Mouse (Mus musculus) cerebellum, postnatal 10 days (tissue): Measurements from ENCODE around the gene Loxl3.

ENCODE experiments used
- DNase-seq, 2 experiments: peaks; one replicate each; pipeline ENCODE4 v3.0.0; 2021; ENCODE audit warnings: mixed read lengths in 2 of 2

Loxl3 gene

DNA sequence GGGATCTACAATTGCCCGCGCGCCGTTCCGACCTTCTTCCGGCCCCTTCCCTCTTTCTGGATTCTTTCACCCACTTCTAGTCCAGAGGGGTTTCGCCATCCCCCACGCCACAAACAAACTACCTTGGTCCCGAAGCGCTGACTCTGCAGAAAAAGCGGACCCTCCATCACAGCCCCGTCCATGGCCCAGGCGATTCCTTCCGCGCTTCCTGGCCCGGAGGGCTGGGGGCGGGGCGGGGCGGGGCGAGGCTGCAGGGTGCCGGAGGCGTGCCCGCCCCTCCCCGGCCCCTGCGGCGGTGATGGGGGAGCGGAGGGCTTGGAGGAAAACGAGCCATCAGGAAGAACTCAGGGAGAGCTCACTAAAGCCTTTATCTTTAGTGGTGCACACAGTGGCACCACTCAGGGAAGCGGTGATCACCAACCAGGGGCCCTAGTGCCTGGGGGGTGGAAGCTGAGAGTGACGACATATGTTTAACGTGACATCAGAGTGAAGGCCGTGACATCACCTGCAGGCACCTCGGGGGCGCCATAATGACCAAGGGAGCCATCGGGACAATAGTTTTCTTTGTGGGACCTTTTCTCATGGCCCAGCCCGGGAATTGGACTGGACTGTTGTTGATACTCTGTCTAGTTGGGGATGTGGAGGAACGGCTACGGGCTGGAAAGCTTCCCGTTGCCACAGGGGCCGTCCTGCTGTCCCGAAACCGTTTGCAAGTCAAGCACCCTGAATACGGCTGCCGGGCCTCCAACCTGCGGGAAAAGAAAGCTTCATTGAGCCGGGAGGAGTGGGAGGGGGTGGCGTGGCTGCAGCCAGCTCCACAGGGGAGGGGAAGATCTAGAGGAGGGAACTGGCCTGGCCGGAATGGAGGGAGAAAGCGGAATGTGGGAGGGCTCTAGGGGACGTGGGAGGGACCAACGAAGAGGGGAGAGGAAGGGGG, at the start of gene Loxl3, which contains the start of gene Dok1:
Loxl3 (plus strand) TSS at position 925 of the 937 bp plus-strand sequence.
Dok1 (minus strand) TSS at position 223 of the 937 bp plus-strand sequence.
- peak; percentile 50 to 62 for DNase-seq

- DNase-seq: no peak
These were observed 46.5 kb upstream of the Loxl3 start for GRCm38 (mm10) chr6:82987411-82987971.

GRCm38 (mm10) chr6:82993696-82994095, 40.3 kb upstream of the Loxl3 start:
- DNase-seq: no peak

GRCm38 (mm10) chr6:82994372-82994771, 39.6 kb upstream of the Loxl3 start:
- DNase-seq: no peak

DNA sequence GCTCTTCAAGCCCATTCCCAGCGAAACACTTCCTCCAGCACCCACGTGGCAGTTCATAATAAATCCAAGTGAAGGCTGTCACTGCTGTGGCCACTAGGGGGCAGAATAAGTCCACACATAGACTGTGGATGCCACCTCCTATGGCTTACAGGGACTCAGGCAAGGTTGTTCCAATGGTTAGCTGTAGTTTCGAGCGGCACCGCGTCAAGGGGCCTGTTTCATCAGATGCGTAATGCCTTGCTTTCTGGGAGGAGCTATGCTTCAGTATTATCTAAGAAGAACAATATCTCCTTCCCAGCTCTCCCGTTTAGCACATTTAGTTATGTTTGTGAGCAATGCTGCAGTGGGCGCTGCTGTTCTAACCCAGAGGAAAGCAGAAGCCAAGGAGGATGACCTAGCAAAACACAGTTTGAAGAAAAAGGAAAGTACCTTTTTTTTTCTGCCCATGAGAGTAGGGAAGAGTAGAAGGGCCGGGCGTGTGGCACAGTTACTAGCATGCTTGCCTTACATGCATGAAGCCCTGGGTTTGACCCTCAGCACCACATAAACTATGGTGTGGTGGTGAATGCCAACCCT, 37.1 kb upstream of the Loxl3 start:
- DNase-seq: peak; percentile 93 to 96

- peak; percentile 8 to 9 for DNase-seq
These were observed 36.4 kb upstream of the Loxl3 start for GRCm38 (mm10) chr6:82997511-82998102.

- peak; percentile 29 to 50 for DNase-seq
These were observed 35.6 kb upstream of the Loxl3 start for GRCm38 (mm10) chr6:82998326-82998725.

DNA sequence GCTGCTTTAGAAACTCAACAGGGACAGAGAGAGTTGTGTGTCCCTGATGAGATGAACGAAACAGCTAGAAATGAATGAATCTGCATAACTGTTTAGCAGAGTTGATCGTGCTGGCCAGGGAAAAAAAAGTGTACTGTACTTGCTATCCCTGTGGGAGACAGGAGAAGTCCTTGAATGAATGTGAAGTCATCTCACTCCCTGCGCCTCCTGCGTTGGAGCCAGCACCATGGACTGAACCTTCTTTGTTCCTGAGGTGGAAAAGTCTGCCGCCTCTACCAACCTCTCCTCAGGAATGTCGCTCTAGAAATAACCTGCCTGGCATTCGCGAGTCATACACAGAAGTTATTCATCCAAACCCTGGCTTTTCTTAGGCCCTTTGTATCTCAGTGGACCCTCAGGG, 34.0 kb upstream of the Loxl3 start:
- DNase-seq: no peak

- no peak for DNase-seq
These were observed 30.9 kb upstream of the Loxl3 start for GRCm38 (mm10) chr6:83003082-83003481.

GRCm38 (mm10) chr6:83003850-83004249, 30.1 kb upstream of the Loxl3 start:
- DNase-seq: no peak

- DNase-seq: no peak
These were observed 29.7 kb upstream of the Loxl3 start for GRCm38 (mm10) chr6:83004309-83004708.

- DNase-seq: no peak
These were observed 29.1 kb upstream of the Loxl3 start for GRCm38 (mm10) chr6:83004872-83005271.

GRCm38 (mm10) chr6:83005444-83006011, 28.4 kb upstream of the Loxl3 start:
- no peak for DNase-seq

- DNase-seq: no peak
These were observed 27.9 kb upstream of the Loxl3 start for GRCm38 (mm10) chr6:83006114-83006513.

DNA sequence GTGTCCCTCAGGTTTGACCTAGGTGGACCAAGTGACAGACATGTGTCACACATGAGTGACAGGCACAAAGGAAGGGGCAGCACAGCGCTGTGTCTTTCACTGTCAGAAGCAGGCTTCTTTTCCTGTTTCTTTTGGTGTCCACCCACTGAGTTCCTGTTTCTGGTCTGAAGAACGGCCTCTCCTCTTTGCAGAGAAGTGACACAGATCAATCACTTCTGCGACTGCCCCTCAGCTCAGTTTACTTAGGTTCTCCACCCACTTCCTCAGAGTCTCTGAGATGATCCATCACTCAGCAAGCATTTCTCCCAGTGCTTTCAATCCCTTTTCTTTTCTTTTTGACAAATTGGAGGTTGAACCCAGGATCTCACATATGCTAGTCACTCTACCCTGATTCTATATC, 25.3 kb upstream of the Loxl3 start:
- no peak for DNase-seq

GRCm38 (mm10) chr6:83010010-83010409, 24.0 kb upstream of the Loxl3 start:
- DNase-seq: no peak

- no peak for DNase-seq
These were observed 22.7 kb upstream of the Loxl3 start for GRCm38 (mm10) chr6:83011255-83011654.

- DNase-seq: no peak
These were observed 22.2 kb upstream of the Loxl3 start for GRCm38 (mm10) chr6:83011756-83012155.

DNA sequence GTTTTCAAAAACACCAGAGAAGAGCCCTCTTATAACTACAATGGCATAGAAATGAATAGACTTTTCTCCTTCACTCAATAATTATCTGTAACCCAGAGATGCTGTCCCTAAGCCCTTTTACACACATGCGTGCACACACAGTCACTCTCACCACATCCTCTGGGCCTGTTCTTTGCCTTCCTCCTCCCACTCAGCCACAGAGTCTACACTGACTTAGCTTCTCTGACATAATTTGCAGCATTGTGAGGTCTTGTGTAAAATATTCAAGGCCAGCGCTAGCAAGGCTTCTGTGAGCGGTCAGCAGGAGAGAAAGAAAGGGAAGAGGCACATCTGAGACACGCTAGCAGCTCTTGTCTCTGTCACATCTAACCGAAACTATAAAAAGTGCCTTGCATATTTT, 20.5 kb upstream of the Loxl3 start:
- no peak for DNase-seq

DNA sequence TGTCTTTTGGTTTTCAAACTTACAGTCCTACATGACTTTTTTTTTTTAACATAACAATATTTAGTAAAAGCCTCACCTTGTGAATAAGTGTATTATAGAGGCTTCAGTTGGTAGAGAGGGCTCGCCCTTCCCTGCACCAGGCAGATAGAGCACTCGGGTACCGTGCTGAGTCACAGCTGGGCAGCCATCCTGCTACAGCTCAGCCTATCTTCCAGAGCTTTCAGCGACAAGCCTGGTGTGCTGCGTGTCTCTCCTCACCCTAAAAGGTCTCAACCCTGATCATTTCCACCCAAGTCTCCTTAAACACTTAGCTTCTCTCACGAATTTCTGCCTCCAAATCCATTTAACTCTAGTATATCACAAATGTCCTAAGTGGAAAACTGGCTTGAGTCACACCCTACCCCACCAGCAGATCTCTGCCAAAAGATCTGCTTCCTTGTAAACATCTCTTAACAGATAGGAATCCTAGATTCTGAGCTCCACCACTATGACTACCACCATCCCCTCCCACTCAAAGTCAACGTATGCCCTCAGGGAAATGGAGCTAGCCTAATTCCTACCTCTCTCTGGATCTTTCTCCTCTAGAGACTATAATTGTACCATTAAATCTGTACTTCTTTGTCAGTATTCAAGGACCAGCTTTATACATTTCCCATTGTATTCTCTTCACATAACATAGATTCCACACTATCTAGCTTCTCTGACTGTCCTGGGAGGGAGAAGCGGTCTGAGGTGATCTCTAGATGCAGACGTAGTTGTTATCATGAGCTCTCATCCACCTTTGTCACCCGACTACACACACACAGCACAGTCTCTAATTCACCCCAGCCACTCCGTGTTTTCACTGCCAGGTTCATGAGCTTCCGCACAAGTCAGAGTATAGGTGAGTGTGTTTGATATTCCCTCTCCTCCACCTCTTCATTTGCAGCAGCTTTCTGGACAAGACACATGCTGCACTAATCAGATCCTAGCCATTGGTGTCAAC, 19.2 kb upstream of the Loxl3 start:
- DNase-seq: no peak

- no peak for DNase-seq
These were observed 18.2 kb upstream of the Loxl3 start for GRCm38 (mm10) chr6:83015749-83016148.

DNA sequence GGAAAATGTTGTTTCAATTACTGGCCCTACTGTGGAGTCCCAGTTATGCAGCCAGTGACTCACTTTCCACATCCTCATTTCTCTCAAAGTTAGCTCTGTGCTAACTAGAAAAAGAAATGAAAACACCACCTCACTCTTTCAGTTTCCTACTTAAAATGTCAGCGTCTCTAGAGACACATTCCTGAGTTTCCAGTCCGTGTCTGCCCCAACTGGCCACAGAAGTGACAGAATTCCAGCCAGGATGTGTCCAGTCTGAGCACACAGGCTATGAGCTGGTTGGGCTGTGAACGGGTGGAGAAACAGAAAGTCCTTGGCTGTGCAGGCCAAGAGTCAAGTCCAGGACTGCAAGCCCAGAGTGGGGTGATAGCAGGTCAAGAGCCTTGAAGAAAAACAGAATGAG, 16.8 kb upstream of the Loxl3 start:
- no peak for DNase-seq
